ENCODE assay signal across 27 mouse cellular contexts in genomic region chr11:119050361-119050760, GRCm38 (mm10). TPM values are rescaled to one million over a fixed set of nuclear protein-coding genes. Genes with fewer than 3 reads are reported as not detected.
DNase-seq lines count a peak whose midpoint lies in the region; ATAC-seq and TF ChIP-seq lines count a peak whose summit lies in the region.
"Had no signal": no experiment of that assay in that cellular context is flagged by ENCODE, and none has a peak within 500 bp of the region (broad histone marks: within the 10 kb centered on the region; RNA-seq: fewer than 3 reads in every experiment).

No protein-coding gene starts in this region.

- peak; percentile 4 for DNase-seq in heart, postnatal 0 days (ENCODE audit: low spot score)
- DNase-seq in heart, adult 9 months (ENCODE audit: low spot score in 2 of 2), result no peak
- DNase-seq in CD4-positive helper T cell, adult 2 months (ENCODE audit: low read depth, low spot score), result peak; percentile 71
- peak; percentile 62 for DNase-seq in induced T-regulatory cell, adult 2 months (ENCODE audit: low read depth)
- DNase-seq in naive thymus-derived CD4-positive, alpha-beta T cell, adult 2 months (ENCODE audit: low read depth), result peak; percentile 76
- no peak for DNase-seq in gastrocnemius, postnatal 36 days
- no peak for DNase-seq in kidney, postnatal 25 days
- no peak for DNase-seq in cerebellum, adult 9-11 months
- DNase-seq: adrenal gland, postnatal 25 days; gastrocnemius, adult 2 months; heart, postnatal 36 days; kidney, adult 8-10 months; liver; lung, adult 2 months; lung, postnatal 10 days; midbrain, embryonic 14.5 days; thymus, postnatal 36 days had no signal

- H3K27ac ChIP-seq in heart, postnatal 0 days (ENCODE audit: low read depth), result no peak overlapping the region
- H3K27ac ChIP-seq: gastrocnemius, adult 2 months; heart, embryonic 10.5 days; heart, embryonic 15.5 days; hindbrain, embryonic 12.5 days; hindbrain, postnatal 0 days; kidney, postnatal 0 days; liver, embryonic 14.5 days; macrophage; neural tube, embryonic 15.5 days had no signal

- H3K4me2 ChIP-seq in heart, postnatal 0 days (ENCODE audit: low read depth, low read length), result no peak overlapping the region
- H3K4me2 ChIP-seq: heart, embryonic 15.5 days; hindbrain, embryonic 12.5 days; neural tube, embryonic 15.5 days had no signal

- no peak overlapping the region for H3K4me3 ChIP-seq in heart, postnatal 0 days (ENCODE audit: low read depth, low read length)
- H3K4me3 ChIP-seq: erythroblast, embryonic 14.5 days; gastrocnemius, adult 2 months; heart, embryonic 10.5 days; heart, embryonic 15.5 days; hindbrain, embryonic 12.5 days; neural tube, embryonic 15.5 days had no signal

- H3K36me3 ChIP-seq in heart, postnatal 0 days (replicated peaks; ENCODE audit: control insufficient read depth, insufficient read depth, low read length), result no peaks in the 10 kb centered on the region
- H3K36me3 ChIP-seq: heart, embryonic 10.5 days; heart, embryonic 15.5 days; hindbrain, embryonic 12.5 days; neural tube, embryonic 15.5 days had no signal

- no peak for TF ChIP-seq EP300 in heart, postnatal 0 days (IDR thresholded peaks at IDR 0.05; ENCODE audit: low read depth)

- intact Hi-C loops in gastrocnemius, postnatal 36 days (cut with DNase I), result no loop called here

- no peaks in the 10 kb centered on the region for H3K9me3 ChIP-seq in heart, postnatal 0 days (replicated peaks; ENCODE audit: control insufficient read depth, low read length)
- H3K9me3 ChIP-seq: heart, embryonic 10.5 days; heart, embryonic 15.5 days; hindbrain, embryonic 12.5 days; neural tube, embryonic 15.5 days had no signal

- ATAC-seq in heart, postnatal 0 days (ENCODE audit: insufficient read depth, low read depth), result no peak
- ATAC-seq: forebrain, embryonic 16.5 days; hindbrain, postnatal 0 days had no signal

- H3K4me1 ChIP-seq in heart, postnatal 0 days (ENCODE audit: control insufficient read depth, insufficient read depth), result peaks cover 25% of the 10 kb centered on the region

- WGBS in heart, postnatal 0 days, result 2% methylated on average over 2 of the region's 2 CpGs

- H3K9ac ChIP-seq in heart, postnatal 0 days (replicated peaks; ENCODE audit: low read depth, low read length), result no peak overlapping the region
- H3K9ac ChIP-seq: heart, embryonic 15.5 days; hindbrain, embryonic 12.5 days; liver, embryonic 14.5 days; neural tube, embryonic 15.5 days had no signal

- TF ChIP-seq CTCF in heart, postnatal 0 days (IDR thresholded peaks at IDR 0.05; ENCODE audit: low read depth), result no peak

- H3K27me3 ChIP-seq in heart, postnatal 0 days (ENCODE audit: control insufficient read depth, insufficient read depth, low read length), result peaks cover 91% of the 10 kb centered on the region

RNA-seq across cellular contexts. Expression of gene Cbx8, which starts 9.6 kb away (rescaled TPM):
- total RNA-seq in heart, postnatal 0 days (2014; rRNA removed; ENCODE audit: low replicate concordance), result 1.6 and 3.2 TPM in 2 replicates
- 5.1 and 7.0 TPM in 2 replicates for polyA plus RNA-seq in heart, postnatal 0 days (2015; fragmentation: Nextera tagmentation; extraction: Ambion mirVana)
- 1 to 10 TPM; 1.5 to 1.9 TPM for total RNA-seq in gastrocnemius, postnatal 36 days (2021)

RNA-seq across cellular contexts. Expression of gene Cbx2, which starts 27.6 kb away (rescaled TPM):
- total RNA-seq in heart, postnatal 0 days (2014; rRNA removed; ENCODE audit: low replicate concordance), result 1.8 and 13.0 TPM in 2 replicates
- 5.7 and 5.8 TPM in 2 replicates for polyA plus RNA-seq in heart, postnatal 0 days (2015; fragmentation: Nextera tagmentation; extraction: Ambion mirVana)
- total RNA-seq in gastrocnemius, postnatal 36 days (2021), result 1 to 10 TPM in 1 of 2 experiments, under 1 TPM in 1; 0.79 to 1.1 TPM

RNA-seq across cellular contexts. Expression of gene Cbx4, which starts 35.7 kb away (rescaled TPM):
- 12.1 and 23.1 TPM in 2 replicates for total RNA-seq in heart, postnatal 0 days (2014; rRNA removed; ENCODE audit: low replicate concordance)
- polyA plus RNA-seq in heart, postnatal 0 days (2015; fragmentation: Nextera tagmentation; extraction: Ambion mirVana), result 6.8 and 8.2 TPM in 2 replicates
- total RNA-seq in gastrocnemius, postnatal 36 days (2021), result 1 to 10 TPM; 1.6 to 3.0 TPM

Comparison
In these comparisons a context has a peak if more than half of its experiments do, and no peak if none do; other contexts are left out.
1. DNase-seq: peak in heart, postnatal 0 days (single experiment), CD4-positive helper T cell, adult 2 months (single experiment), induced T-regulatory cell, adult 2 months (single experiment) and naive thymus-derived CD4-positive, alpha-beta T cell, adult 2 months (single experiment); none in heart, adult 9 months (0 of 2), gastrocnemius, postnatal 36 days (0 of 2), kidney, postnatal 25 days (0 of 2) and cerebellum, adult 9-11 months (single experiment).